Mouse (Mus musculus) small intestine, adult 2 months (tissue): Measurements from ENCODE around the gene Bace1. TPM values are rescaled to one million over a fixed set of nuclear protein-coding genes. Genes with fewer than 3 reads are reported as not detected.

Experiments
- H3K27ac ChIP-seq: fragments of 200-500 bp; 2 replicates; pipeline ENCODE4 v1.5.1; 2012; ENCODE audit warnings: low read depth, low read length, control low read depth, inconsistent platforms; ENCODE audit not compliant: insufficient read depth
- H3K27me3 ChIP-seq: fragments of 200-500 bp; 2 replicates; pipeline ENCODE4 v1.6.1; 2012; ENCODE audit warnings: mild to moderate bottlenecking, moderate library complexity, low read length, inconsistent platforms; ENCODE audit not compliant: control insufficient read depth, insufficient read depth
- H3K36me3 ChIP-seq: fragments of 200-500 bp; 2 replicates; pipeline ENCODE4 v1.6.1; 2012; ENCODE audit warnings: mild to moderate bottlenecking, low read length, control low read depth, inconsistent platforms; ENCODE audit not compliant: control insufficient read depth, insufficient read depth
- H3K4me1 ChIP-seq: fragments of 200-500 bp; 2 replicates; pipeline ENCODE4 v1.6.1; 2012; ENCODE audit warnings: low read length, inconsistent platforms, mixed read lengths; ENCODE audit not compliant: control insufficient read depth, insufficient read depth, insufficient read length
- H3K4me3 ChIP-seq: fragments of 200-500 bp; 2 replicates; pipeline ENCODE4 v1.5.1; 2012; ENCODE audit warnings: low read depth, mild to moderate bottlenecking, control low read depth, inconsistent platforms, low read length, moderate library complexity
- CTCF ChIP-seq: fragments of 200-500 bp; IDR thresholded peaks from 2 replicates; pipeline ENCODE4 v1.5.1; 2012; ENCODE audit warnings: low read depth, mild to moderate bottlenecking, control low read depth, inconsistent platforms, low read length, moderate library complexity, mixed read lengths; ENCODE audit not compliant: insufficient replicate concordance, insufficient read length; ENCODE audit errors: extremely low read depth
- POLR2A ChIP-seq: fragments of 200-500 bp; IDR thresholded peaks from 2 replicates; pipeline ENCODE4 v1.6.1; 2012; ENCODE audit warnings: low read depth, mild to moderate bottlenecking, control low read depth, inconsistent platforms, low read length, moderate library complexity
- WGBS: fragments of 180-500 bp; shearing (Covaris S2); methylation state at CpG from one replicate; pipeline ENCODE4 v1.1.7; 2018; 5-methylcytosine and 5-hydroxymethylcytosine counted together
- polyA plus RNA-seq: library from polyadenylated mRNA; depleted of rRNA; stranded (reverse); fragments of >200 nt; gene quantifications from 2 replicates; pipeline ENCODE4 v1.2.3, GENCODE M21; 2012

Bace1 gene
- polyA plus RNA-seq, 1 experiment, result 5.2 TPM

DNA sequence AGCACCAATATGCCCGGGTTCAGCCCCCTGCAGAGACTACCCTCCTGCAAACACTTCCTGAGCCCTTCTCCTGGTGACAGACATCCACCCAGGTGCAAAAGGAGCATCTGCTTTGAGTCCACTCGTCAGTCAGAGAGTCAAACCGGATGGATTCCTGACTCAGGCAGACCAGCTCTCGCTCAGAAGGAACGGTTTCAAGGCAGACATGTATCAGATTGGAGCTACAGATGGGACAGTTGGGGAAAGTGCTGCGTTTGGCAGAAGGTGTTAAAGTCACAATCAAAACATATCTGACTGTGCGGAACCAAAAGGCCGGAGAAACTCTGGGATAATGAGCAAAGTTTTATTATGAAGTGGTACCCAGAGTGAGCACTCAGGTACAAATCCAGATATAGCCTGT, 39.0 kb upstream of the Bace1 start:
- no peaks in the 10 kb centered on the region; the same call in 1 of the 2 replicates for H3K36me3 ChIP-seq
- no peak overlapping the region for H3K4me3 ChIP-seq
- TF ChIP-seq CTCF, result no peak
- TF ChIP-seq POLR2A, result no peak
- no peaks in the 10 kb centered on the region for H3K4me1 ChIP-seq
- H3K27me3 ChIP-seq, result no peaks in the 10 kb centered on the region
- H3K27ac ChIP-seq, result no peak overlapping the region
- WGBS, result 91% methylated on average over 8 of the region's 8 CpGs

DNA sequence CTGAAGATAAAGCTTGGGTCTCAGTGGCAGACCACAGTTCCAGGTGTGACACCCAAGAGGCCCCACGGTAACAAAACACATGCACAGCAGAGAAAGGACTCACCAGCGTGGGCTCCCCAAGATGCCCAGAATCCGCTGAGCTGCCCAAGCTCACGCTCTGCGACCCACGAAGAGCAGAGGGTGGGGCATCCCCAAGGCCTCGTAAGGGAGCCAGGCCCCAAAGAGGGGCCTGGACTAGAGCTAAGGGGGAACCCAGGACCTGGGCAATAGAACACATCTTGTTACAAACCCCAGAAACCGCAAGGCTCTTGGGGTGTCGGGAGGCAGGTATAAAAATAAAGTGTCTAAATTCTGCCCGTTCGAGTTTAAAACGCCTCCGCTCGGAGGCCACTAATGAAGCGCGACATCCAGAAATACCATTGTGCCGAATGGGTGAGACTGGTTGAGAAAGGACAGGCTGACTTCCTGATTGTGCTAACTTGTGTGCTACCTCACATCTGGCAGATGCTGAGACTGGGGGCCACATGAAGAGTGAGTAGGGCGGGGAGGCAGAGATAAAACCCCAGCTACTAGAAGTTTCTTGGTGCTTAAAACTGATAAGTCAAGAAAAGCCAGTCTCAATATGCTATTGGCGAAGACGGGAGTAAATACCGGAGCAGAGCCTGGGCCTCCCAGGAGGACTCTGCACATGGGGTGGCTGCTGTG, 35.2 kb upstream of the Bace1 start:
- H3K4me3 ChIP-seq, result no peak overlapping the region
- peaks cover 2% of the 10 kb centered on the region for H3K36me3 ChIP-seq
- WGBS, result 93% methylated on average over 21 of the region's 21 CpGs
- H3K4me1 ChIP-seq, result peaks cover 7% of the 10 kb centered on the region; the same call in 1 of the 2 replicates
- TF ChIP-seq CTCF (no peak), POLR2A (no peak)
- H3K27ac ChIP-seq, result no peak overlapping the region
- H3K27me3 ChIP-seq, result no peaks in the 10 kb centered on the region

GRCm38 (mm10) chr9:45806847-45807246, 31.5 kb upstream of the Bace1 start:
- TF ChIP-seq CTCF (no peak), POLR2A (no peak)
- peak overlapping the region; percentile 47 for H3K4me3 ChIP-seq
- 34% methylated on average over 11 of the region's 11 CpGs for WGBS
- H3K27ac ChIP-seq, result peak overlapping the region; percentile 29
- no peaks in the 10 kb centered on the region for H3K27me3 ChIP-seq
- H3K4me1 ChIP-seq, result peaks cover 7% of the 10 kb centered on the region; the same call in 1 of the 2 replicates
- peaks cover 2% of the 10 kb centered on the region for H3K36me3 ChIP-seq

GRCm38 (mm10) chr9:45807337-45807736, 31.0 kb upstream of the Bace1 start:
- no peak for TF ChIP-seq CTCF
- TF ChIP-seq POLR2A, result no peak
- no peaks in the 10 kb centered on the region for H3K27me3 ChIP-seq
- peaks cover 2% of the 10 kb centered on the region for H3K36me3 ChIP-seq
- peaks cover 7% of the 10 kb centered on the region; the same call in 1 of the 2 replicates for H3K4me1 ChIP-seq
- 40% methylated on average over 11 of the region's 11 CpGs for WGBS
- peak overlapping the region; percentile 47 for H3K4me3 ChIP-seq
- peak overlapping the region; percentile 29 for H3K27ac ChIP-seq

GRCm38 (mm10) chr9:45807761-45808160, 30.6 kb upstream of the Bace1 start:
- Histone ChIP-seq H3K27me3 (no peaks in the 10 kb centered on the region), H3K4me3 (no peak overlapping the region), H3K36me3 (peaks cover 2% of the 10 kb centered on the region; the same call in 1 of the 2 replicates), H3K4me1 (peaks cover 7% of the 10 kb centered on the region; the same call in 1 of the 2 replicates), H3K27ac (no peak overlapping the region)
- no peak for TF ChIP-seq POLR2A
- TF ChIP-seq CTCF, result no peak
- 66% methylated on average over 8 of the region's 8 CpGs for WGBS

GRCm38 (mm10) chr9:45811946-45812345, 26.4 kb upstream of the Bace1 start:
- WGBS, result 85% methylated on average over 5 of the region's 5 CpGs
- Histone ChIP-seq H3K27ac (no peak overlapping the region), H3K4me1 (peaks cover 5% of the 10 kb centered on the region; the same call in 1 of the 2 replicates), H3K4me3 (no peak overlapping the region), H3K27me3 (no peaks in the 10 kb centered on the region), H3K36me3 (no peaks in the 10 kb centered on the region; the same call in 1 of the 2 replicates)
- TF ChIP-seq POLR2A, result no peak
- no peak for TF ChIP-seq CTCF

DNA sequence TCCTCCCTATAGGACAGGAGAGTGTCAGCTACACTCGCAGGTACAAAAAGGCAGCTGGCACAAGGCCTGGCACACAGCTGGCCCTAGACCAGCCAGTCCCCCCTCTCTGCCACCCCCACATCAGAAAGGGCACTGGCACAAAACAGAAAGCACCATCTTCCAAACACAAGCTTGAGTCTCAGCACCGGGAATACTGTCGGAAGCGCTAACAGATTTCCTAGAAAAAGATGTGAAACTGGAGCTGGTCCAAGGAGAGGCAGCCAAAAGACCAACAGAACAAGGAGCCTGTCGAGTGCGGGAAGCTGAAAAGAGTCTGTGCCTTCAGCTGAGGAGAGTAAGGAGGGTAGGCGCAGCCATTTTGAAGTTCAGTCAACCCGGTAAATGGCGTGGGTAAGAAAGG, 23.3 kb upstream of the Bace1 start:
- no peaks in the 10 kb centered on the region; the same call in 1 of the 2 replicates for H3K36me3 ChIP-seq
- WGBS, result 66% methylated on average over 9 of the region's 9 CpGs
- no peak for TF ChIP-seq CTCF
- no peak for TF ChIP-seq POLR2A
- H3K4me1 ChIP-seq, result peaks cover 2% of the 10 kb centered on the region; the same call in 1 of the 2 replicates
- no peak overlapping the region for H3K27ac ChIP-seq
- no peaks in the 10 kb centered on the region for H3K27me3 ChIP-seq
- H3K4me3 ChIP-seq, result peak overlapping the region; percentile 17
